Mouse (Mus musculus): ENCODE measurements at regions not wholly inside any gene's neighbourhood (a gene's known extent, or its start where the extent isn't known, plus 50 kb on each side); places are given as distances from the start of the nearest gene placed in this dataset.

- peak; percentile 17 for DNase-seq
These were observed 218.3 kb downstream of the Myo1b start for GRCm38 (mm10) chr1:51697265-51698192.

GRCm38 (mm10) chr1:51696471-51696870 is 218.2 kb upstream of the Nabp1 start:
- no peak for DNase-seq

GRCm38 (mm10) chr1:51690878-51691277 is 212.7 kb upstream of the Nabp1 start:
- no peak for DNase-seq

- DNase-seq, result no peak
These were observed 211.4 kb upstream of the Nabp1 start for GRCm38 (mm10) chr1:51689461-51690223.

GRCm38 (mm10) chr1:51688946-51689345 is 210.7 kb upstream of the Nabp1 start:
- DNase-seq, result no peak

GRCm38 (mm10) chr1:51688224-51688545 is 210.0 kb upstream of the Nabp1 start:
- no peak for DNase-seq

- no peak for DNase-seq
These were observed 209.4 kb upstream of the Nabp1 start for GRCm38 (mm10) chr1:51687484-51688223.

- DNase-seq, result no peak
These were observed 208.5 kb upstream of the Nabp1 start for GRCm38 (mm10) chr1:51686759-51687158.

GRCm38 (mm10) chr1:51682273-51682672 is 204.0 kb upstream of the Nabp1 start:
- DNase-seq, result no peak

GRCm38 (mm10) chr1:51681872-51682271 is 203.6 kb upstream of the Nabp1 start:
- DNase-seq, result no peak

- no peak for DNase-seq
These were observed 202.5 kb upstream of the Nabp1 start for GRCm38 (mm10) chr1:51680725-51681124.

GRCm38 (mm10) chr1:51678290-51678928 is 200.2 kb upstream of the Nabp1 start:
- no peak for DNase-seq

- DNase-seq, result no peak
These were observed 199.6 kb upstream of the Nabp1 start for GRCm38 (mm10) chr1:51677802-51678201.

GRCm38 (mm10) chr1:51671691-51672090 is 193.5 kb upstream of the Nabp1 start:
- DNase-seq, result no peak

- peak; percentile 18 for DNase-seq
These were observed 193.1 kb upstream of the Nabp1 start for GRCm38 (mm10) chr1:51671287-51671686.

- DNase-seq, result no peak
These were observed 191.8 kb upstream of the Nabp1 start for GRCm38 (mm10) chr1:51670009-51670408.

- no peak for DNase-seq
These were observed 190.7 kb upstream of the Nabp1 start for GRCm38 (mm10) chr1:51668881-51669280.

GRCm38 (mm10) chr1:51660531-51660930 is 182.3 kb upstream of the Nabp1 start:
- no peak for DNase-seq

- no peak for DNase-seq
These were observed 179.0 kb upstream of the Nabp1 start for GRCm38 (mm10) chr1:51657203-51657602.

GRCm38 (mm10) chr1:51650653-51650995 is 172.4 kb upstream of the Nabp1 start:
- DNase-seq, result no peak

- DNase-seq, result no peak
These were observed 171.9 kb upstream of the Nabp1 start for GRCm38 (mm10) chr1:51649963-51650652.

GRCm38 (mm10) chr1:51647955-51648354 is 169.7 kb upstream of the Nabp1 start:
- DNase-seq, result no peak
